Mouse (Mus musculus) thymus, postnatal 0 days (tissue): Measurements from ENCODE around the gene Rora. TPM values are rescaled to one million over a fixed set of nuclear protein-coding genes. Genes with fewer than 3 reads are reported as not detected.
A peak's percentile ranks its signal among the peaks of the same experiment; 100 is the strongest.
"Not testable (repeated sequence)": the region's sequence is repeated elsewhere in the genome, so short reads cannot be mapped to it uniquely, and the experiment has no call there.

Source experiments
- DNase-seq: peaks from one replicate; pipeline ENCODE4 v3.0.0-alpha.2; 2015; ENCODE audit warnings: low spot score
- polyA plus RNA-seq: library from polyadenylated mRNA; unstranded; fragments of >200 nt; fragmentation: Nextera tagmentation; extraction: Ambion mirVana; gene quantifications from 2 replicates; pipeline ENCODE4 v1.2.1, GENCODE M21; 2015

The Rora gene
- polyA plus RNA-seq, 1 experiment from 2014 or later, result 5.2 TPM

- DNase-seq, result no peak
These were observed 417.7 kb downstream of the Rora start for GRCm38 (mm10) chr9:69071203-69071867.

- peak; percentile 29 for DNase-seq
These were observed 419.7 kb downstream of the Rora start for GRCm38 (mm10) chr9:69073271-69073670.

GRCm38 (mm10) chr9:69084086-69084719 is 430.6 kb downstream of the Rora start:
- no peak for DNase-seq

- no peak for DNase-seq
These were observed 431.4 kb downstream of the Rora start for GRCm38 (mm10) chr9:69084720-69085661.

GRCm38 (mm10) chr9:69086844-69087243 is 433.3 kb downstream of the Rora start:
- DNase-seq, result no peak

GRCm38 (mm10) chr9:69087325-69087724 is 433.7 kb downstream of the Rora start:
- no peak for DNase-seq

GRCm38 (mm10) chr9:69090749-69091270 is 437.2 kb downstream of the Rora start:
- DNase-seq, result no peak

- peak; percentile 38 for DNase-seq
These were observed 438.8 kb downstream of the Rora start for GRCm38 (mm10) chr9:69092119-69093013.

- DNase-seq, result not testable (repeated sequence)
These were observed 446.7 kb downstream of the Rora start for GRCm38 (mm10) chr9:69100153-69100756.

GRCm38 (mm10) chr9:69104321-69104720 is 450.7 kb downstream of the Rora start:
- DNase-seq, result no peak

- no peak for DNase-seq
These were observed 456.2 kb downstream of the Rora start for GRCm38 (mm10) chr9:69109618-69110300.

- no peak for DNase-seq
These were observed 456.7 kb downstream of the Rora start for GRCm38 (mm10) chr9:69110301-69110674.

GRCm38 (mm10) chr9:69110706-69111105 is 457.1 kb downstream of the Rora start:
- peak; percentile 27 for DNase-seq

GRCm38 (mm10) chr9:69111539-69111938 is 458.0 kb downstream of the Rora start:
- DNase-seq, result no peak

- no peak for DNase-seq
These were observed 460.9 kb downstream of the Rora start for GRCm38 (mm10) chr9:69114429-69114984.

- no peak for DNase-seq
These were observed 463.2 kb downstream of the Rora start for GRCm38 (mm10) chr9:69116740-69117139.

GRCm38 (mm10) chr9:69121117-69121740 is 467.6 kb downstream of the Rora start:
- DNase-seq, result no peak

GRCm38 (mm10) chr9:69125011-69125786 is 471.6 kb downstream of the Rora start:
- DNase-seq, result peak; percentile 39
